Mouse (Mus musculus) granulocyte monocyte progenitor cell, adult 5-6 weeks (primary cell): ENCODE data around the gene Olfr224. TPM values are rescaled to one million over a fixed set of nuclear protein-coding genes. Genes with fewer than 3 reads are reported as not detected.
"Not testable (repeated sequence)": the region's sequence is repeated elsewhere in the genome, so short reads cannot be mapped to it uniquely, and the experiment has no call there.

ENCODE experiments used
- ATAC-seq: replicated peaks from 2 replicates; pipeline ENCODE4 v1.8.0; 2016; ENCODE audit warnings: mild to moderate bottlenecking, moderate TSS enrichment, inconsistent platforms; ENCODE audit not compliant: poor library complexity, severe bottlenecking
- total RNA-seq, 2 experiments: library from RNA; stranded (forward) in 1 of 2; stranded (reverse) in 1 of 2; fragments of 200-712, 200-1000 nt in 1 of 2; fragments of >200 nt in 1 of 2; fragmentation: Nextera tagmentation in 1 of 2; gene quantifications; 2 replicates each; pipeline ENCODE4 v1.2.3; 2014 to 2017

Olfr224 gene
- total RNA-seq, 2 experiments from 2014 or later = not detected

DNA sequence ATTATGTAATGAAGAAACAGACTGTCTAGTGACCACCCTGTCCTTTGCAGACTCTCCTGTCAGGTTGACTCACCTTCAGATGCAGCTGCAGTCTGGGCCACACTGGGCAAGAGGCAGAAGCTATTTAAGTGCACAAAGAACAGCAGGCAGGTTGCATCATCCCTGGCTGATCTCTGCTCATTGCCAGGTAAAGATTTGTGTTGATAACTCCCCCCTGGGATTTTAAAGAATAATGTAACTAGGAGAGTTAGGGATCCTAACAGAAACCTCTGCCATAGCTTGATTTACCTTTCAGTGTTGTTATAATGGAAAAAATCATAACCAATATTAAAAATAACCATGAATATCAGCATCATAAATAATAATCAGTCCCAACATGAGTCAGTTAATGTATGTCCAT is 35.6 kb downstream of the Olfr224 start, which contains the start of gene Olfr330:
Gene Olfr330, minus strand, starts transcription at position 101 of the 400 bp plus-strand sequence.
- not testable (repeated sequence) for ATAC-seq

DNA sequence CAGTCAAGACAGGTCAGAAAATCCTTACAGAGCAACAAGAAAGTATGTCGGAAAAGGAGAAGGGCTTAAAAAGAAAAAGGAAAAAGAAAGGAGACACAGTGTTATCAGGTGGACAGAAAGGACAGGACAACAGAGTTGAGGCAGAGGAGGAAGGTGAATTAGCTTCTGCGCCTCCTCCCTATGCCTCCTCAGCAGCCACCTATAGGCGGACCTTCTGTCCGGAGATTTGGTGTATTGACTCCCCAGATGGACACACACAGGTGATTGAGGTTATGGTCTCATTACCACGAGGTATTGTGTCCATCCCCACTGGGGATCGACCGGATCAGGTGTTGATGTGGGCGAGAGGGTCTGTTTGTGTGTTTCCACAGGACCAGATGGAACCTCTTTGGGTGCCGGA is 50.6 kb downstream of the Olfr224 start:
- ATAC-seq = not testable (repeated sequence)

DNA sequence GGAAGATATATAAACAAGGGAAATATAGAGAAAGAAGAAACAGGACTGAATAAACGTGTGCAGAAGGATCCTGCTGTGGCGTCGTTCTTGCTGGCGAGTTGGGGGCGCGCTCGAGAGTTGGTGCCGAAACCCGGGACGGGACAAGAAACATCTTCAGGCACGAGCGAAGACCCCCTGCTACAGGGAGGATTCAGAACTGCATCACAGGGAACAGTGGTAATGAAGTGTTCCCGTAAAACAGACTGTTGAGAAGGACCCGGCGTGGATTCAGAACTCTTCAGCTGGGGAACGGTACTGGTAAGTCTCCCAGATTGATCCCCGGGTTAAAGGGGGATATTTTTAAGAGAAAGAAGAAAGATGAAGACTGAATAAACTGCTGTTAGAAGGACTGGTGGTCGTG is 51.4 kb downstream of the Olfr224 start:
- ATAC-seq = not testable (repeated sequence)

Other genes with a start within 250 kb of the Olfr224 start
- gene Zfp672, start 240.2 kb downstream of the Olfr224 start, total RNA-seq (2014; fragmentation: Nextera tagmentation) = 10.9 and 19.5 TPM in 2 replicates
- gene Zfp672, start 240.2 kb downstream of the Olfr224 start, total RNA-seq (2017) = 22.6 and 26.4 TPM in 2 replicates
- 4.5 and 10.7 TPM in 2 replicates for gene Sh3bp5l, start 239.8 kb downstream of the Olfr224 start, total RNA-seq (2014; fragmentation: Nextera tagmentation)
- gene Sh3bp5l, start 239.8 kb downstream of the Olfr224 start, total RNA-seq (2017) = 10.3 and 17.8 TPM in 2 replicates
- not detected in 2 replicates for gene Lypd8, start 191.5 kb downstream of the Olfr224 start, total RNA-seq (2014; fragmentation: Nextera tagmentation)
- not detected in 2 replicates for gene Lypd8, start 191.5 kb downstream of the Olfr224 start, total RNA-seq (2017)
- gene 1810065E05Rik, start 149.4 kb downstream of the Olfr224 start, total RNA-seq (2014; fragmentation: Nextera tagmentation) = not detected in 2 replicates
- gene 1810065E05Rik, start 149.4 kb downstream of the Olfr224 start, total RNA-seq (2017) = not detected in 2 replicates
- not detected in 2 replicates for gene Gm12253, start 138.0 kb downstream of the Olfr224 start, total RNA-seq (2014; fragmentation: Nextera tagmentation)
- not detected in 2 replicates for gene Gm12253, start 138.0 kb downstream of the Olfr224 start, total RNA-seq (2017)
- not detected in 2 replicates for gene Lypd9, start 117.6 kb downstream of the Olfr224 start, total RNA-seq (2014; fragmentation: Nextera tagmentation)
- gene Lypd9, start 117.6 kb downstream of the Olfr224 start, total RNA-seq (2017) = not detected in 2 replicates
- gene Olfr30, start 108.3 kb downstream of the Olfr224 start, total RNA-seq (2014; fragmentation: Nextera tagmentation) = not detected in 2 replicates
- not detected in 2 replicates for gene Olfr30, start 108.3 kb downstream of the Olfr224 start, total RNA-seq (2017)
- gene Olfr332, start 78.0 kb downstream of the Olfr224 start, total RNA-seq (2014; fragmentation: Nextera tagmentation) = not detected in 2 replicates
- not detected in 2 replicates for gene Olfr332, start 78.0 kb downstream of the Olfr224 start, total RNA-seq (2017)
- gene Olfr331, start 68.0 kb downstream of the Olfr224 start, total RNA-seq (2014; fragmentation: Nextera tagmentation) = not detected in 2 replicates
- gene Olfr331, start 68.0 kb downstream of the Olfr224 start, total RNA-seq (2017) = not detected in 2 replicates
- gene Olfr330, start 35.7 kb downstream of the Olfr224 start, total RNA-seq (2014; fragmentation: Nextera tagmentation) = not detected in 2 replicates
- not detected in 2 replicates for gene Olfr330, start 35.7 kb downstream of the Olfr224 start, total RNA-seq (2017)
- gene Olfr329-ps, start 24.1 kb downstream of the Olfr224 start, total RNA-seq (2014; fragmentation: Nextera tagmentation) = not detected in 2 replicates
- not detected in 2 replicates for gene Olfr329-ps, start 24.1 kb downstream of the Olfr224 start, total RNA-seq (2017)
- not detected in 2 replicates for gene Olfr328, start 14.9 kb downstream of the Olfr224 start, total RNA-seq (2014; fragmentation: Nextera tagmentation)
- gene Olfr328, start 14.9 kb downstream of the Olfr224 start, total RNA-seq (2017) = not detected in 2 replicates
- not detected in 2 replicates for gene Olfr325, start 7.2 kb upstream of the Olfr224 start, total RNA-seq (2014; fragmentation: Nextera tagmentation)
- gene Olfr325, start 7.2 kb upstream of the Olfr224 start, total RNA-seq (2017) = not detected in 2 replicates
- gene Olfr324, start 24.6 kb upstream of the Olfr224 start, total RNA-seq (2014; fragmentation: Nextera tagmentation) = not detected in 2 replicates
- gene Olfr324, start 24.6 kb upstream of the Olfr224 start, total RNA-seq (2017) = not detected in 2 replicates
- gene 2210407C18Rik, start 45.5 kb upstream of the Olfr224 start, total RNA-seq (2014; fragmentation: Nextera tagmentation) = not detected in 2 replicates
- gene 2210407C18Rik, start 45.5 kb upstream of the Olfr224 start, total RNA-seq (2017) = not detected in 2 replicates
- not detected in 2 replicates for gene Olfr323, start 59.9 kb upstream of the Olfr224 start, total RNA-seq (2014; fragmentation: Nextera tagmentation)
- not detected in 2 replicates for gene Olfr323, start 59.9 kb upstream of the Olfr224 start, total RNA-seq (2017)
- gene Trim58, start 69.9 kb upstream of the Olfr224 start, total RNA-seq (2014; fragmentation: Nextera tagmentation) = 1.4 and 1.6 TPM in 2 replicates
- gene Trim58, start 69.9 kb upstream of the Olfr224 start, total RNA-seq (2017) = 0.31 and 0.56 TPM in 2 replicates
- gene Olfr322, start 88.2 kb upstream of the Olfr224 start, total RNA-seq (2014; fragmentation: Nextera tagmentation) = not detected in 2 replicates
- not detected in 2 replicates for gene Olfr322, start 88.2 kb upstream of the Olfr224 start, total RNA-seq (2017)
- not detected in 2 replicates for gene Olfr320, start 110.5 kb upstream of the Olfr224 start, total RNA-seq (2014; fragmentation: Nextera tagmentation)
- gene Olfr320, start 110.5 kb upstream of the Olfr224 start, total RNA-seq (2017) = not detected in 2 replicates
- gene Olfr319, start 128.6 kb upstream of the Olfr224 start, total RNA-seq (2014; fragmentation: Nextera tagmentation) = not detected in 2 replicates
- not detected in 2 replicates for gene Olfr319, start 128.6 kb upstream of the Olfr224 start, total RNA-seq (2017)
- gene Olfr318, start 153.5 kb upstream of the Olfr224 start, total RNA-seq (2014; fragmentation: Nextera tagmentation) = not detected in 2 replicates
- not detected in 2 replicates for gene Olfr318, start 153.5 kb upstream of the Olfr224 start, total RNA-seq (2017)
- not detected in 2 replicates for gene Olfr317, start 168.7 kb upstream of the Olfr224 start, total RNA-seq (2014; fragmentation: Nextera tagmentation)
- not detected in 2 replicates for gene Olfr317, start 168.7 kb upstream of the Olfr224 start, total RNA-seq (2017)
- not detected in 2 replicates for gene Olfr316, start 182.2 kb upstream of the Olfr224 start, total RNA-seq (2014; fragmentation: Nextera tagmentation)
- gene Olfr316, start 182.2 kb upstream of the Olfr224 start, total RNA-seq (2017) = not detected in 2 replicates
- not detected in 2 replicates for gene Olfr315, start 202.6 kb upstream of the Olfr224 start, total RNA-seq (2014; fragmentation: Nextera tagmentation)
- not detected in 2 replicates for gene Olfr315, start 202.6 kb upstream of the Olfr224 start, total RNA-seq (2017)
- gene Olfr314, start 212.4 kb upstream of the Olfr224 start, total RNA-seq (2014; fragmentation: Nextera tagmentation) = not detected in 2 replicates
- not detected in 2 replicates for gene Olfr314, start 212.4 kb upstream of the Olfr224 start, total RNA-seq (2017)
- not detected in 2 replicates for gene Fam183b, start 231.4 kb upstream of the Olfr224 start, total RNA-seq (2014; fragmentation: Nextera tagmentation)
- gene Fam183b, start 231.4 kb upstream of the Olfr224 start, total RNA-seq (2017) = not detected in 2 replicates
- not detected in 2 replicates for gene Olfr313, start 244.4 kb upstream of the Olfr224 start, total RNA-seq (2014; fragmentation: Nextera tagmentation)
- not detected in 2 replicates for gene Olfr313, start 244.4 kb upstream of the Olfr224 start, total RNA-seq (2017)